Mouse (Mus musculus) hindbrain, embryonic 13.5 days (tissue): ENCODE measurements at regions not wholly inside any gene's neighbourhood (a gene's known extent, or its start where the extent isn't known, plus 50 kb on each side); places are given as distances from the start of the nearest gene placed in this dataset.

Source experiments
- ATAC-seq: fragments of 200-750 bp; cut with Nextera tagmentation; 2 replicates; pipeline ENCODE4 v1.8.0; 2017; ENCODE audit warnings: moderate TSS enrichment; ENCODE audit not compliant: low FRiP score
- H3K27ac ChIP-seq: fragments of 300-500 bp; sonication (generic); 2 replicates; pipeline ENCODE4 v1.5.1; 2015; ENCODE audit warnings: inconsistent platforms, mild to moderate bottlenecking, moderate library complexity
- H3K27me3 ChIP-seq: fragments of 300-500 bp; sonication (generic); 2 replicates; pipeline ENCODE4 v1.6.1; 2015; ENCODE audit warnings: mild to moderate bottlenecking, inconsistent platforms
- H3K36me3 ChIP-seq: fragments of 300-500 bp; sonication (generic); 2 replicates; pipeline ENCODE4 v1.6.1; 2015; ENCODE audit warnings: mild to moderate bottlenecking, inconsistent platforms
- H3K4me1 ChIP-seq: fragments of 300-500 bp; sonication (generic); replicated peaks from 2 replicates; pipeline ENCODE4 v1.6.1; 2015; ENCODE audit warnings: inconsistent platforms
- H3K4me2 ChIP-seq: fragments of 300-500 bp; sonication (generic); 2 replicates; pipeline ENCODE4 v1.6.1; 2015; ENCODE audit warnings: inconsistent platforms, mild to moderate bottlenecking, moderate library complexity
- H3K4me3 ChIP-seq: fragments of 300-500 bp; sonication (generic); 2 replicates; pipeline ENCODE4 v1.5.1; 2015; ENCODE audit warnings: mild to moderate bottlenecking, inconsistent platforms
- H3K9ac ChIP-seq: fragments of 300-500 bp; sonication (generic); 2 replicates; pipeline ENCODE4 v1.6.1; 2015; ENCODE audit warnings: mild to moderate bottlenecking, inconsistent platforms
- H3K9me3 ChIP-seq: fragments of 300-500 bp; sonication (generic); 2 replicates; pipeline ENCODE4 v1.6.1; 2016; ENCODE audit warnings: inconsistent platforms
- WGBS: fragments of 180-500 bp; shearing (Covaris S2); methylation state at CpG from one replicate; pipeline ENCODE4 v1.1.7; 2015; 5-methylcytosine and 5-hydroxymethylcytosine counted together

- Histone ChIP-seq H3K4me3 (no peak overlapping the region), H3K27me3 (no peaks in the 10 kb centered on the region), H3K27ac (no peak overlapping the region), H3K36me3 (no peaks in the 10 kb centered on the region), H3K4me1 (0 out of 2 replicates have a peak, but pooled peaks cover 3% of the 10 kb centered on the region), H3K4me2 (no peak overlapping the region), H3K9me3 (no peaks in the 10 kb centered on the region), H3K9ac (no peak overlapping the region)
- WGBS = 88% methylated on average over 6 of the region's 6 CpGs
- no peak for ATAC-seq
Observed at GRCm38 (mm10) chr3:103496083-103496482, 78.9 kb upstream of the Syt6 start.

- Histone ChIP-seq H3K27me3 (no peaks in the 10 kb centered on the region), H3K27ac (no peak overlapping the region), H3K9ac (no peak overlapping the region), H3K4me3 (no peak overlapping the region), H3K36me3 (no peaks in the 10 kb centered on the region), H3K9me3 (no peaks in the 10 kb centered on the region), H3K4me1 (0 out of 2 replicates have a peak, but pooled peaks cover 3% of the 10 kb centered on the region), H3K4me2 (no peak overlapping the region)
- no peak for ATAC-seq
- 29% methylated on average over 3 of the region's 3 CpGs for WGBS
Observed at GRCm38 (mm10) chr3:103496683-103497082, 78.3 kb upstream of the Syt6 start.

GRCm38 (mm10) chr3:103497696-103498095 lies 77.3 kb upstream of the Syt6 start:
- Histone ChIP-seq H3K9ac (no peak overlapping the region), H3K27me3 (no peaks in the 10 kb centered on the region), H3K4me2 (no peak overlapping the region), H3K4me3 (no peak overlapping the region), H3K27ac (no peak overlapping the region), H3K36me3 (no peaks in the 10 kb centered on the region), H3K9me3 (no peaks in the 10 kb centered on the region), H3K4me1 (0 out of 2 replicates have a peak, but pooled peaks cover 3% of the 10 kb centered on the region)
- 96% methylated on average over 3 of the region's 3 CpGs for WGBS
- no peak for ATAC-seq

- Histone ChIP-seq H3K27ac (no peak overlapping the region), H3K9me3 (no peaks in the 10 kb centered on the region), H3K9ac (no peak overlapping the region), H3K4me2 (no peak overlapping the region), H3K27me3 (no peaks in the 10 kb centered on the region), H3K36me3 (no peaks in the 10 kb centered on the region), H3K4me3 (no peak overlapping the region), H3K4me1 (0 out of 2 replicates have a peak, but pooled peaks cover 3% of the 10 kb centered on the region)
- ATAC-seq = no peak
- WGBS = 79% methylated on average over 4 of the region's 4 CpGs
Observed at GRCm38 (mm10) chr3:103498458-103498857, 76.6 kb upstream of the Syt6 start.

- H3K27me3 ChIP-seq = no peaks in the 10 kb centered on the region
- no peak overlapping the region for H3K9ac ChIP-seq
- no peak overlapping the region for H3K4me3 ChIP-seq
- 0 out of 2 replicates have a peak, but pooled peaks cover 3% of the 10 kb centered on the region for H3K4me1 ChIP-seq
- no peaks in the 10 kb centered on the region for H3K9me3 ChIP-seq
- no peak for ATAC-seq
- H3K36me3 ChIP-seq = no peaks in the 10 kb centered on the region
- WGBS = 60% methylated on average over 1 of the region's 1 CpGs
- H3K4me2 ChIP-seq = no peak overlapping the region
- no peak overlapping the region for H3K27ac ChIP-seq
Observed at GRCm38 (mm10) chr3:103499801-103500200, 75.2 kb upstream of the Syt6 start.

GRCm38 (mm10) chr3:103500366-103500765 lies 74.7 kb upstream of the Syt6 start:
- no peaks in the 10 kb centered on the region for H3K36me3 ChIP-seq
- WGBS = 72% methylated on average over 4 of the region's 4 CpGs

GRCm38 (mm10) chr3:103504160-103504559 lies 70.9 kb upstream of the Syt6 start:
- 89% methylated on average over 3 of the region's 3 CpGs for WGBS
- Histone ChIP-seq H3K36me3 (no peaks in the 10 kb centered on the region), H3K27me3 (no peaks in the 10 kb centered on the region), H3K9me3 (no peaks in the 10 kb centered on the region), H3K4me2 (no peak overlapping the region), H3K9ac (no peak overlapping the region), H3K4me1 (no peaks in the 10 kb centered on the region), H3K4me3 (no peak overlapping the region), H3K27ac (no peak overlapping the region)
- ATAC-seq = no peak

More at GRCm38 (mm10) chr3:103500366-103500765, 74.7 kb upstream of the Syt6 start:
- no peaks in the 10 kb centered on the region for H3K27me3 ChIP-seq
- H3K9ac ChIP-seq = no peak overlapping the region
- H3K4me1 ChIP-seq = 0 out of 2 replicates have a peak, but pooled peaks cover 3% of the 10 kb centered on the region
- H3K4me2 ChIP-seq = no peak overlapping the region
- H3K27ac ChIP-seq = no peak overlapping the region
- no peaks in the 10 kb centered on the region for H3K9me3 ChIP-seq
- ATAC-seq = no peak
- H3K4me3 ChIP-seq = no peak overlapping the region

GRCm38 (mm10) chr3:103513411-103513810 lies 61.6 kb upstream of the Syt6 start:
- Histone ChIP-seq H3K27ac (no peak overlapping the region), H3K4me2 (no peak overlapping the region), H3K9me3 (no peaks in the 10 kb centered on the region), H3K9ac (no peak overlapping the region), H3K4me1 (0 out of 2 replicates have a peak, but pooled peaks cover 3% of the 10 kb centered on the region), H3K36me3 (no peaks in the 10 kb centered on the region), H3K4me3 (no peak overlapping the region), H3K27me3 (no peaks in the 10 kb centered on the region)
- no peak for ATAC-seq
- 75% methylated on average over 6 of the region's 6 CpGs for WGBS

GRCm38 (mm10) chr3:103514061-103514460 lies 61.0 kb upstream of the Syt6 start:
- H3K4me3 ChIP-seq = no peak overlapping the region
- no peak overlapping the region for H3K9ac ChIP-seq
- no peak for ATAC-seq
- no peak overlapping the region for H3K27ac ChIP-seq
- no peak overlapping the region for H3K4me2 ChIP-seq
- 0 out of 2 replicates have a peak, but pooled peaks cover 3% of the 10 kb centered on the region for H3K4me1 ChIP-seq
- 70% methylated on average over 7 of the region's 7 CpGs for WGBS
- H3K9me3 ChIP-seq = no peaks in the 10 kb centered on the region
- H3K36me3 ChIP-seq = no peaks in the 10 kb centered on the region
- H3K27me3 ChIP-seq = no peaks in the 10 kb centered on the region

- H3K9me3 ChIP-seq = no peaks in the 10 kb centered on the region
- H3K4me1 ChIP-seq = 0 out of 2 replicates have a peak, but pooled peaks cover 3% of the 10 kb centered on the region
- H3K27ac ChIP-seq = no peak overlapping the region
- H3K36me3 ChIP-seq = no peaks in the 10 kb centered on the region
- no peak overlapping the region for H3K9ac ChIP-seq
- ATAC-seq = no peak
- 74% methylated on average over 5 of the region's 5 CpGs for WGBS
- no peaks in the 10 kb centered on the region for H3K27me3 ChIP-seq
- H3K4me2 ChIP-seq = no peak overlapping the region
- no peak overlapping the region for H3K4me3 ChIP-seq
Observed at GRCm38 (mm10) chr3:103515946-103516345, 59.1 kb upstream of the Syt6 start.

- no peak overlapping the region for H3K4me2 ChIP-seq
- no peak overlapping the region for H3K4me3 ChIP-seq
- no peak overlapping the region for H3K27ac ChIP-seq
- H3K9ac ChIP-seq = no peak overlapping the region
- H3K9me3 ChIP-seq = no peaks in the 10 kb centered on the region
- ATAC-seq = no peak
- H3K27me3 ChIP-seq = no peaks in the 10 kb centered on the region
- 65% methylated on average over 8 of the region's 8 CpGs for WGBS
- no peaks in the 10 kb centered on the region for H3K36me3 ChIP-seq
- H3K4me1 ChIP-seq = 0 out of 2 replicates have a peak, but pooled peaks cover 3% of the 10 kb centered on the region
Observed at GRCm38 (mm10) chr3:103517376-103518304, 57.4 kb upstream of the Syt6 start.

GRCm38 (mm10) chr3:103518624-103519023 lies 56.4 kb upstream of the Syt6 start:
- 78% methylated on average over 2 of the region's 2 CpGs for WGBS
- no peaks in the 10 kb centered on the region for H3K9me3 ChIP-seq
- no peak overlapping the region for H3K4me2 ChIP-seq
- H3K27me3 ChIP-seq = no peaks in the 10 kb centered on the region
- H3K4me3 ChIP-seq = no peak overlapping the region
- H3K9ac ChIP-seq = no peak overlapping the region
- ATAC-seq = no peak
- H3K27ac ChIP-seq = no peak overlapping the region
- H3K36me3 ChIP-seq = no peaks in the 10 kb centered on the region
- 0 out of 2 replicates have a peak, but pooled peaks cover 3% of the 10 kb centered on the region for H3K4me1 ChIP-seq
